Mouse (Mus musculus): ENCODE results near the gene Pip5k1c.

DNA sequence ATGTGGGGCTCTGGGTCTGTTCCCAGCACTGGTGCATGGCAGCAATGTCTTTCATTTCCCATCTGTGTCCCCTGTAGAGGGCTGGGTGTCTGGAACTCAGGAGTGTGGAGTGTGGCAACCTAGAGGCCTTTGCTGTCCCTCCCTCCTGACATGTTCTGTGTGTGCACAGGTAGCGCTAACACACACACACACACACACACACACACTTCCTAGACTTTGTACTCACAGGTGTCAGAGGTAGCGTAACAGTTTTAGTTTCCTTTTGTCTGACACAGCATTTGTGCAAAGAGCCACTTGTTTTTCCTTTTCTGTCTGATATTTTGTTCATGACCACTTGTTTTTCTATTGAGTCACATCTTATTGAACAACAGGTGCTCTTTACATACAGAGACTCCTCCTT lies 45.0 kb upstream of the Pip5k1c start:
- no peak for TF ChIP-seq HCFC1 (IDR thresholded peaks at IDR 0.05; ENCODE audit: borderline replicate concordance, insufficient read depth, low read length)
- no peak for TF ChIP-seq MAFK (IDR thresholded peaks at IDR 0.05; ENCODE audit: insufficient read depth, low read depth, low read length)
- no peak for TF ChIP-seq ZC3H11A (IDR thresholded peaks at IDR 0.05; ENCODE audit: borderline replicate concordance, low read depth, low read length)
